Mouse (Mus musculus) heart, postnatal 0 days (tissue): ENCODE measurements around the gene Hoxc6. TPM values are rescaled to one million over a fixed set of nuclear protein-coding genes. Genes with fewer than 3 reads are reported as not detected.

Source experiments
- ATAC-seq: fragments of 200-750 bp; cut with Nextera tagmentation; 2 replicates; pipeline ENCODE4 v1.8.0; 2017; ENCODE audit warnings: low read depth, moderate number of reproducible peaks, moderate library complexity; ENCODE audit not compliant: insufficient read depth
- DNase-seq: peaks from one replicate; pipeline ENCODE4 v3.0.0-alpha.2; 2016; ENCODE audit warnings: low spot score
- H3K27ac ChIP-seq: fragments of 300-500 bp; sonication (generic); 2 replicates; pipeline ENCODE4 v1.5.1; 2014; ENCODE audit warnings: low read depth, mild to moderate bottlenecking
- H3K27me3 ChIP-seq: fragments of 300-500 bp; sonication (generic); 2 replicates; pipeline ENCODE4 v1.6.1; 2014; ENCODE audit warnings: low read length, mixed read lengths; ENCODE audit not compliant: control insufficient read depth, insufficient read depth
- H3K36me3 ChIP-seq: fragments of 300-500 bp; sonication (generic); replicated peaks from 2 replicates; pipeline ENCODE4 v1.6.1; 2014; ENCODE audit warnings: low read length, mixed read lengths; ENCODE audit not compliant: control insufficient read depth, insufficient read depth
- H3K4me1 ChIP-seq: fragments of 300-500 bp; sonication (generic); 2 replicates; pipeline ENCODE4 v1.6.1; 2014; ENCODE audit warnings: antibody characterized with exemption; ENCODE audit not compliant: control insufficient read depth, insufficient read depth
- H3K4me2 ChIP-seq: fragments of 300-500 bp; sonication (generic); 2 replicates; pipeline ENCODE4 v1.6.1; 2014; ENCODE audit warnings: low read depth, mild to moderate bottlenecking, low read length, moderate library complexity
- H3K4me3 ChIP-seq: fragments of 300-500 bp; sonication (generic); 2 replicates; pipeline ENCODE4 v1.5.1; 2014; ENCODE audit warnings: low read depth, low read length
- H3K9ac ChIP-seq: fragments of 300-500 bp; sonication (generic); replicated peaks from 2 replicates; pipeline ENCODE4 v1.6.1; 2014; ENCODE audit warnings: low read depth, low read length, mixed read lengths
- H3K9me3 ChIP-seq: fragments of 300-500 bp; sonication (generic); replicated peaks from 2 replicates; pipeline ENCODE4 v1.6.1; 2016; ENCODE audit warnings: low read length; ENCODE audit not compliant: control insufficient read depth
- CTCF ChIP-seq: IDR thresholded peaks from 2 replicates; pipeline ENCODE4 v1.5.1; 2016; ENCODE audit warnings: antibody characterized with exemption, control low read depth, low read depth
- EP300 ChIP-seq: IDR thresholded peaks from 2 replicates; pipeline ENCODE4 v1.6.1; 2016; ENCODE audit warnings: antibody characterized with exemption, low read depth
- WGBS: fragments of 180-500 bp; shearing (Covaris S2); extraction: QIAGEN DNeasy Blood & Tissue Kit; methylation state at CpG from one replicate; pipeline ENCODE4 v1.1.7; 2014; 5-methylcytosine and 5-hydroxymethylcytosine counted together
- polyA plus RNA-seq: library from polyadenylated mRNA; unstranded; fragments of >200 nt; fragmentation: Nextera tagmentation; extraction: Ambion mirVana; gene quantifications from 2 replicates; pipeline ENCODE4 v1.2.1, GENCODE M21; 2015
- total RNA-seq: library from RNA; depleted of rRNA; stranded (reverse); fragments of >200 nt; gene quantifications from 2 replicates; pipeline ENCODE4 v1.2.3, GENCODE M21; 2014; ENCODE audit warnings: low replicate concordance

Gene Hoxc6
- total and polyA plus RNA-seq, 2 experiments from 2014 or later, result not detected

DNA sequence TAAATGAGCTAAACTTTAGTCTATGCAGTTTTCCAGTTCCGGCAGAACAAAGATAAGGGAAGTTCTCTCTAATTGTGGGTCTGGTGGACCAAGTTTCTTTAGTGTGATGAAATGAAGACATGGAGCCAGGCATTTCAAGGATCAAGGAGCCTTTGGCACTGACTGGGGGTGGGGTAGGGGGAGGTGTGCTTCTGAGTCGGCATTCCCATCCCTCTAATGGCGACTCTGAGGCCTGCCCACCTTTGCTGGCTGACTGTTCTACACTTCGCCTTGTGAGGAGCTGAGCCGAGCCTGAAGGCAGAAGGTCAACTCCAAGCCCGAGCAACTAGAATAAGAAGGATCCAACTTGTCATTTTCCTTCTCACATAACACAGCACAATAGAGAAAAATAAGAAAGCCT lies 36.3 kb upstream of the Hoxc6 start:
- TF ChIP-seq EP300 (no peak), CTCF (no peak)
- Histone ChIP-seq H3K27ac (no peak overlapping the region), H3K4me2 (no peak overlapping the region), H3K9me3 (no peaks in the 10 kb centered on the region), H3K27me3 (peaks cover 98% of the 10 kb centered on the region), H3K4me1 (no peaks in the 10 kb centered on the region), H3K36me3 (no peaks in the 10 kb centered on the region), H3K4me3 (no peak overlapping the region), H3K9ac (no peak overlapping the region)
- no peak for DNase-seq
- 3% methylated on average over 6 of the region's 6 CpGs for WGBS
- no peak for ATAC-seq

- TF ChIP-seq EP300 (no peak), CTCF (no peak)
- Histone ChIP-seq H3K9ac (no peak overlapping the region), H3K27me3 (peaks cover 98% of the 10 kb centered on the region), H3K4me3 (no peak overlapping the region), H3K4me2 (no peak overlapping the region), H3K4me1 (no peaks in the 10 kb centered on the region), H3K36me3 (no peaks in the 10 kb centered on the region), H3K9me3 (no peaks in the 10 kb centered on the region), H3K27ac (no peak overlapping the region)
- ATAC-seq (no peak), DNase-seq (no peak)
- WGBS, result 2% methylated on average over 13 of the region's 13 CpGs
Measured at GRCm38 (mm10) chr15:102962492-102962891, 35.6 kb upstream of the Hoxc6 start.

DNA sequence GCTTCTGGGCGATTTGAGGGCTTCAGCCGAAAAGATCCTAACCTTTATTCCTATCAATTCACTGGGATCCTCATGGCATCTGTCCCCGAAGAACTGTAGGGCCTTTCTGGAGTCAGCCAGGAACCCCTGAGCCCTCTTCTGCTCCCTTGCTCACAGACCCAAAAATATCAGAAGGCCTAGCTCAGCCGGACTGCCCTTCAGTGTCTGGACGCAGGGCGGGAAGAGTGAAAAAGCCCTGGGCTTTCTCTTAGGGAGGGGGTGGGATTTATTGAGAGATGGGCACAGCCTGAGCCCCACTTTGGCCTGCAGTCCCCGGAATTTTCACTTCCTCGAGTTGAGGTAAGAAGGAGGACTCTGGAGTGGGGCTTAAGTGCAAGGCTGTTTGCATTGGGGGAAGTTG lies 34.8 kb upstream of the Hoxc6 start:
- Histone ChIP-seq H3K27ac (no peak overlapping the region), H3K9ac (no peak overlapping the region), H3K9me3 (no peaks in the 10 kb centered on the region), H3K36me3 (no peaks in the 10 kb centered on the region), H3K4me3 (0 out of 2 replicates have a peak overlapping the region, but pooled peaks have one; percentile 1), H3K4me2 (no peak overlapping the region), H3K4me1 (no peaks in the 10 kb centered on the region), H3K27me3 (peaks cover 98% of the 10 kb centered on the region)
- no peak for ATAC-seq
- 5% methylated on average over 8 of the region's 8 CpGs for WGBS
- no peak for DNase-seq
- TF ChIP-seq CTCF (no peak), EP300 (no peak)

DNA sequence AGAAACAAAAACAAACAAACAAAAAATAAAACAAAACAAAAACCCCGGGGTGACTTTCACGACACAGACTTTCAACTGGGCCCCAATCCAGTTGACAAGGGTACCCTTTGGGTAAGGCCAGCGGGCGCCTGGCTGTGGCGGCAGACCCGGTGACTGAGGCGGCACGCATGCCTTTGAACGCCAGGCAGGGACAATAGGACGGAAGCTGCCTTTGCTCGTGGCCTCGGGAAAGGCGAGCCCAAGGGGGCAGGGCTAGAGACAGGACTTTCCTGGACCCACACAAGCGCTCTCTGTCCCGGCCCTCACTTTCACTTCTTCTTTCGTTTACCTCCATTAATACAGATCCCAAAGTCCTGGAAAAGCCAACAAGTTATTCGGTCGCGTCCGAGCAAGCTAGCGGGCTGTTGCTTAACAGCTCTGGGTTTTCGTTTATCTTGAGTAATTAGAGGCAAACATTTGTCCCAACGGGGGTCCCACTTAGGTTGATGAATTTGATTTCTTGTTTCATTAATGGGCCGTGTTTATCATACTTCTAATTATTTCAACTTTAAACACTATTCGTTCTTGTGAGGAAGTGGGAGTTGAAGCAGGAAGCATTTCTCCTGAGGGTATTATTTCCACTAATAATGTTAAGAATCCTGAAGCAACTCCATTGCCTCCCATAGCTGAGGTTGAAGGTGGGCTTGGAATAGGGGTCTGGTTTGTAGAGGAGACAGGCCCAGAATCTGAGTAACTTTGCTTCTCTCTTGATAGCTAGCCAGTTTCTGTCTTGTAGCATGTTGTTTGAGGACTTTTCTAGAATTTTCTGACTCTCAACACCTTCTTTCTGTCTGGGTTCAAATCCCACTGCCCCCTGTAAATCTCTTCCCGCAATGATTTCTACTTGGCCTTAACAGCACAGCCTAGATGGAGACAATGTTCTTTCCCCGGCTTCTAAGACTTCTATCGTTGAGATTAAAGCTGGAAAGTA lies 34.1 kb upstream of the Hoxc6 start:
- DNase-seq, result no peak
- Histone ChIP-seq H3K4me3 (0 out of 2 replicates have a peak overlapping the region, but pooled peaks have one; percentile 1), H3K27ac (no peak overlapping the region), H3K27me3 (peaks cover 98% of the 10 kb centered on the region), H3K9me3 (no peaks in the 10 kb centered on the region), H3K9ac (no peak overlapping the region), H3K4me1 (no peaks in the 10 kb centered on the region), H3K36me3 (no peaks in the 10 kb centered on the region), H3K4me2 (no peak overlapping the region)
- ATAC-seq, result no peak
- TF ChIP-seq CTCF, result no peak
- no peak for TF ChIP-seq EP300
- WGBS, result 2% methylated on average over 28 of the region's 28 CpGs

DNA sequence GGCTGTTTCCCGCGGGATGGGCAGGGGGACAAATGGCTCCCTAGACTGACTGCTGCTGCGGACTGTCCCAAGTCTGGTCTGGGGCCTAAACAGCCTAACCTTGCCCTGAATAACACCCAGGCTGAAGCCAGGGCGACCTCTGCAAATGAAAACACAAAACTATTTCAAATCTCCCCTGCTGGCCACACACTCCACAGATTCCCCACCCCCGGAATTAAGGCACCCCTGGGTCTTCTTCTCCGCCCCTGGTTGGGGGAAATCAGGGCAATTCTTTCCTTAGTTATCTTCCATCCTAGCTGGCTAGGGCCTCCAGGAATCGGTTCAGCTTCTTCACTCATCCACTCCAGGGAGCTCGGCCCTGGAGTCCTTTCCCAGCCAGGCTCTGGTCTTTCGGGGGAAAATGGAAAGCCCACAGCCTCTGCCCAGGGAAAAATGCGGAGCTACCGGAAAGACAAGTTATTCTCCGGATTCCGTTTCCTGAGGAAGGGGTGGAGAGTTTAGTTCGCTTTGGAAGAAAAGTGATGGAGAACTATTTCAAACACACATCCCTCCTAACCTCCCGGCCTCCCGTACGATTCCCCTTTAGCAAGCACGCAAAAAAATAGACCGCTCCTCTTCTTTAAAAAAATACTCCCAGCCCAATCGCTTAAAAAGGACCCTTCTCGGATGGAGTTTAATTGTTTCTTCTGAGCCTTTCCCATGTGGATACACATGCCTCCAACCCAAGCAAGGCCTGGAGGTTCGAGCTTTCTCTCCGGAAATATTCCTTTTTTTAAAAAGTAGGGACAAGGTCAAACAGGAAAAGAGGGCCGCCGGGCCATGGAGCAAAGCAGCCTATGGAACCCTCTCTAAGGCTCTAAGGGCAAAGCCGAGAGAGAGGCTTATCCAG lies 32.8 kb upstream of the Hoxc6 start:
- no peak overlapping the region for H3K4me3 ChIP-seq
- H3K9me3 ChIP-seq, result no peaks in the 10 kb centered on the region
- no peak overlapping the region for H3K9ac ChIP-seq
- no peak for ATAC-seq
- H3K4me2 ChIP-seq, result no peak overlapping the region
- TF ChIP-seq CTCF (no peak), EP300 (no peak)
- peaks cover 98% of the 10 kb centered on the region for H3K27me3 ChIP-seq
- no peak for DNase-seq
- no peaks in the 10 kb centered on the region for H3K4me1 ChIP-seq
- H3K27ac ChIP-seq, result no peak overlapping the region
- WGBS, result 6% methylated on average over 26 of the region's 26 CpGs
- no peaks in the 10 kb centered on the region for H3K36me3 ChIP-seq
